Mouse (Mus musculus) heart, postnatal 0 days (tissue): ENCODE data around the gene Nmb.

Experiments
- CTCF ChIP-seq: IDR thresholded peaks from 2 replicates; pipeline ENCODE4 v1.5.1; 2016; ENCODE audit warnings: antibody characterized with exemption, control low read depth, low read depth
- EP300 ChIP-seq: IDR thresholded peaks from 2 replicates; pipeline ENCODE4 v1.6.1; 2016; ENCODE audit warnings: antibody characterized with exemption, low read depth

DNA sequence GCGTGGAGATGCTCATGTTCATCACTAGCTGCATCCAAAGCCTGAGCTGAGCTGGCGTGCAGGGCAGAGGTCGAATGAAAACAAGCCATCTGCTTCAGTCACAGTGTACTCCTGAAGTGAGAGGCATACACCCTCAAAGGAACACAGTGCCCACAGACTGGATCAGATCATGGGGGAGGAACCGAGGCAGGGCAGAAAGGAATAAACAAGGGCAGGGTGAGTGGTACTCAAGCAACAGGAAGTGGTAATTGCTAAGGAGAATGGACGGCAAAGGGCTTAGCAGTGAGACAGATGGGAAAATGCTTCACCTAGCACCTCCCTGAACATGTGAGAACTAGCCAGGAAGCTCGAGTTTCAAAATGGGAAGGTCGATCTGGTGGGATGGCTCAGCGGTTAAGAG is 7.6 kb upstream of the Nmb start:
- TF ChIP-seq CTCF (no peak), EP300 (no peak)
